Mouse (Mus musculus) macrophage (primary cell): Measurements from ENCODE around the gene Nicn1. TPM values are rescaled to one million over a fixed set of nuclear protein-coding genes. Genes with fewer than 3 reads are reported as not detected.
"Not testable (repeated sequence)": the region's sequence is repeated elsewhere in the genome, so short reads cannot be mapped to it uniquely, and the experiment has no call there.

Experiments used
- H3K27ac ChIP-seq: fragments of 350-480 bp; formaldehyde crosslinking; 2 replicates; pipeline ENCODE4 v1.9.0; 2021
- H3K36me3 ChIP-seq: fragments of 350-480 bp; formaldehyde crosslinking; 2 replicates; pipeline ENCODE4 v1.9.0; 2021; ENCODE audit errors: inconsistent target
- H3K4me3 ChIP-seq: fragments of 350-480 bp; formaldehyde crosslinking; 2 replicates; pipeline ENCODE4 v1.9.0; 2021; ENCODE audit errors: inconsistent target
- H3K79me2 ChIP-seq: fragments of 350-480 bp; formaldehyde crosslinking; 2 replicates; pipeline ENCODE4 v1.9.0; 2021; ENCODE audit errors: inconsistent target
- WGBS: methylation state at CpG from one replicate; pipeline ENCODE4 v1.1.7; 2026; ENCODE audit warnings: inconsistent platforms; ENCODE audit not compliant: missing documents; 5-methylcytosine and 5-hydroxymethylcytosine counted together
- polyA plus RNA-seq: library from polyadenylated mRNA; stranded (reverse); fragments of 250-400 nt; gene quantifications from 3 replicates; pipeline ENCODE4 v1.2.4, GENCODE M21; 2018; ENCODE audit warnings: inconsistent platforms

Nicn1 gene
- polyA plus RNA-seq, 1 experiment from 2014 or later = 6.8 TPM

DNA sequence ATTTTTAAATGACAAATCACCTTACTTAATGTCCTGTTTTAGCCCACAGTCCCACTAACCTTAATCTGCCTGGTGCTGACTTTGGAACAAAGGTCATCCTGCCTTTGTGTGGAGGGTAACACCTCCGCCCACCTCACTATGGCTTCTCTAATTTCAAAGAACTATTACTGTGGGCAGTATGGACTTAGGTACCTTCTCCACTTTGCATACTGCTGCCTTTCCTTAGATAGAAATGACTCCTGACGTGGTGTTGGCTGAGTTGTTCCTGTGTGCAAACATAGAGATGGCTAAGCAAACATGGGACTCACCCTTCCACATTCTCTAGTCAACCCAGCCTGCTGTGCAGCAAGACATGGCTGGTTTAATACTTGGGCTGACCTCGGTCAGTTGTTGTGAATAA is 11.6 kb downstream of the Nicn1 start:
- peaks cover 27% of the 10 kb centered on the region for H3K79me2 ChIP-seq
- H3K27ac ChIP-seq = no peak overlapping the region
- no peak overlapping the region for H3K4me3 ChIP-seq
- H3K36me3 ChIP-seq = peaks cover 10% of the 10 kb centered on the region
- 96% methylated on average over 3 of the region's 3 CpGs for WGBS

DNA sequence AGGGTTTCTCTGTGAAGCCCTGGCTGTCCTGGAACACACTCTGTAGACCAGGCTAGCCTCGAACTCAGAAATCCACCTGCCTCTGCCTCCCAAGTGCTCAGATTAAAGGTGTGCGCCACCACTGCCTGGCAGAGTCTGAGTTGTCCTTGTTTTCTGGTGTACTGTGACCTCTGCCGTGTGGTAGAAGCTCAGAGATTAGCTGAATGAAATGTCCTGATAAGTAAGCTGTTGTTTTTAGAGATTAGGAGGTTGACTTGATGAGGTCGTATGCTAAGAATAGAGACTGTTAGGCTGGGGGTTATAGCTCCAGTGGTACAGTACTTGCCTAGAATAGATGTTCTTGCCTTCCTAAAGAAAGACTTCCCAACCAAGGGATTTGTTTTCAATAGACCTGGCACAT is 14.5 kb downstream of the Nicn1 start:
- Histone ChIP-seq H3K4me3 (peak overlapping the region; percentile 97), H3K36me3 (peaks cover 10% of the 10 kb centered on the region), H3K27ac (peak overlapping the region; percentile 89), H3K79me2 (peaks cover 55% of the 10 kb centered on the region)
- WGBS = 84% methylated on average over 4 of the region's 4 CpGs

DNA sequence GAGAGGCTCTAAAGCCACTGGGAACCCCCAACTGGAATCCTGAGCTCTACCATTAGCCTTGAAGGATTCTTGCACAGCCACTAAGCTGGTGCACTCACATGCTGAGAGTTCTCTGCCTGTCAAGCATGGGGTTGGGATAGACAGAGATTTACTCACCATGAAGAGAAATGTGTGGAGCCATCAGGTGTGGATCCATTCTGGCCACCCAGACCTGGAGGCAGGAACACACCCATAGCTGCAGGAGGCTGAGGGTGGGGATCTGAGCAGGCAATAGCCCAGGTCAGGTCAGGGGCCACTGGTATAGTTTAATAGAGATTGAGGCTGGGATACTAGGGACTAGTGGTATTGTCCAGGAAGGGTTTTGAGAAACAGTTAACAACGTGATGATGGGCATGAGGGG is 14.9 kb downstream of the Nicn1 start:
- Histone ChIP-seq H3K36me3 (peaks cover 10% of the 10 kb centered on the region), H3K4me3 (peak overlapping the region; percentile 97), H3K27ac (peak overlapping the region; percentile 89), H3K79me2 (peaks cover 60% of the 10 kb centered on the region)
- 0% methylated on average over 1 of the region's 1 CpGs for WGBS

DNA sequence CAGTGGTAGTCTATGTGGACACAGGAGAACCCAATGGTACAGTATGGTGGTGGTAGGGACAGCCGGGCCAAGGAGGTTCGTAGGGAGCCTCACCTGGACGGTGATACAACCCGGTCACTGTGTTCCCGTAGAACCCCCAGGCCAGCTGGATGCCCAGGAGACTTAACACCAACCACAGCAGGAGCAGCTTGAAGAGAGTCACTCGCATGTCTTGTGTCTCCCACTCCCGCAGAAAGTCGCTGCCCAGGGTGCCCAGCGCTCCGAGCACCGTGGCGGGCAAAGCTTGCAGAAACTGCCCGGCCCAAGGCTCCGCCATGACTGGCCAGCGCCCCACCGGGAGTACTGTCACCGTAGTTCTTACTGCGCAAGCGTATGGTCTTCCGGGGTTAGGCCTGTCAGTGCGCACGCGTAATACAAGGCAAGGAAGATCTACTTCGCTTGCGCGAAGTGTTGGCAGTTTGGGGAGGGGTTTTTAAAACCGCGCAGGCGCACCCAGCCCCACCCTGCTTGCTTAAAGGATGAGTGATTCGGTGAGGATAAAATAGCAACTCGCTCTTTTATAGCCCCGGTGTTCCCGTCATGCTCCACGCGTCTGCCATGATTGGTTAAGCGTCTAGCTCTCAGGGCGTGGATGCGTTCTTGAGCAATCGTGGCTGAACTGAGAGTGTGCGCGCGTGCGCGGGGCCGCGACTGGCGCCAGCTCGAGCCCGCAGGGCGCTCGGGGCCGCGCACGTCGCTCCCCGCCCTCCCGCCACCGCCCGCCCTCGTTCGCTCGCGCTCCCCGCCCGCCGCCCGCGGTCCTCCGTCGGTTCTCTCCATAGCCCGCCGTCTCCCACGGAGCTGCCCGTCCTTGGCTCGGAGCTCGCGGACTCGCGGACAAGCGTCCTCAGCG is 15.6 kb downstream of the Nicn1 start, which contains the start of the genes Rhoa and Tcta:
Rhoa (plus strand) TSS at position 501 of the 892 bp plus-strand sequence.
Tcta (minus strand) TSS at position 532 of the 892 bp plus-strand sequence.
- Histone ChIP-seq H3K36me3 (peaks cover 10% of the 10 kb centered on the region), H3K79me2 (peaks cover 67% of the 10 kb centered on the region), H3K27ac (peak within 1 kb of the TSS; percentile 89), H3K4me3 (peak within 1 kb of the TSS; percentile 97)
- under 1% methylated on average over 64 of the region's 81 CpGs for WGBS

DNA sequence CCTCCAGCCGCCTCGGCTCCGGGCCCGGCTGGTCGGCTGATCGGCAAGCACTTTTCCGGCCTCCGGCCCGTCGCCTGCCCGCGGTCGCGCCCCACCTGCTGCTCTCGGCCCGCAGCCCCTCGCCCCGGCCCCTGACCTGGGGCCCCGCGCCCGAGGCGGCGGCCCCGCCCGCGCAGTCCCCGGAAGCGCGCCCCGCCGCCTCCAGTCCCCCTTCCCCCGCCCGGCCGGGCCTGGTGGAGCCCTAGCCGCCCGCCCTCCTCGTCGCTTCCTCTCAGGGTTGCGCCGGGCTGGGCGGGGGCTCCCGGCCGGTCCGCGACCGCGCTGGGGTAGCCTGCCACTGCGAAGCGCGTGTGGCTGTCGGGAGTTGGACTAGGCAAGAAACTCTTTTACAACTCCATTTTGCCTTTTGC is 16.3 kb downstream of the Nicn1 start:
- WGBS = under 1% methylated on average over 15 of the region's 51 CpGs
- H3K79me2 ChIP-seq = peaks cover 74% of the 10 kb centered on the region

DNA sequence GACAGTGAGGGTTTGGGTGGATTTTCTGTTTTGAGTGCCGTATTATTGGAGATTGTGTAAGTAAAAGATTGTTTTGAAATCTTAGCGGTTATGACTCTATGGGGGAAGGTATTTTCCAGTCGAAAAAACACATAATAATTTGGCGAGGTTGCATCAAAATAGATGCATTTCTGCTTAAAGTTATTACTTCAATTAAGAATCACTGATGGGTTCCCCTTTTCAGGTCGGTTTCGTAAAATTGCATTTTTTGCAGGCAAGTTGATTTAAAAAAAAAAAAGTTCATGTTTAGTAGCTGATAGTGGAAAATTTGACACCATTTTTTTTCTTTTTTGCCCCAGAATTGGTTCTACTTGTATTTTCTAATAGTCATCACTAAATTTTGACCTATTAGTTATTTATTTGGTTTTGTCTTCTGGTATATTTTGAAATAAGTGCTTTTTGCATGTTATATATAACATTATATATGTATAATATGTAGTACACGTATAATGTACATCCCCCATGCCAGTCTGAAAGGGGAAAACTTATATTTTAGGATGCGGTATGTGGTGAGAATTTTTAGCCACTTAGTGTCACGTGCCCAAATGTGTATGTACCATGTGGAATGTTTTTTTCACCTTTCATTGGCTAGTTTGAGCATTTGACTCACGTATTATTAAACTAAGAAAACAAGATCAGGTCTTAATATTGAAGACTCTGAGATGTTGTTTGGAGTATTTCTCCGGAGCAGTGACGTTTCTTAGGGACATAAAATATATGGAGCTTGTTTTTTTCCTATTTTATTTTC is 17.0 kb downstream of the Nicn1 start:
- peaks cover 10% of the 10 kb centered on the region for H3K36me3 ChIP-seq

More for the DNA sequence above, 16.3 kb downstream of the Nicn1 start:
- peak overlapping the region; percentile 63 for H3K27ac ChIP-seq
- H3K4me3 ChIP-seq = peak overlapping the region; percentile 79
- peaks cover 10% of the 10 kb centered on the region for H3K36me3 ChIP-seq

DNA sequence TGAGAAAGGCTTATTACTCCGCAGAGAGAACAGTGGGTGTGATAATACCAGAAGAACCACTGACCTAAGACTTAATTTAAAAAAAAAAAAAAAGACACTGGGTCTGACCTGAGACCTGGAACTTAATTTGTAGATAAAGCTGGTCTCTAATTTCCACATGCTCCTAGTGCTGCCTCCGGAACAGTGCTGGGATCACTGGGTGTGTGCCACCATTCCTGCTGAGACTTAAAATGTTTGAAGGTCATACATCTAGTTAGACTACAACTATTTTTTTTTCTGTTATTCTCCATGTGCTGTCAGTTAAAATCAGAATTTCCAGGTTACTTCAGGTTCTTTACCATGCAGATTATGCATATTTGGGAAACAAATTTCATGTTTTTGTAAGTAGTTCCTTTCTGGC is 17.9 kb downstream of the Nicn1 start:
- Histone ChIP-seq H3K27ac (peak overlapping the region; percentile 63; the same call in 1 of the 2 replicates), H3K36me3 (peaks cover 2% of the 10 kb centered on the region; the same call in 1 of the 2 replicates), H3K79me2 (peaks cover 87% of the 10 kb centered on the region), H3K4me3 (peak overlapping the region; percentile 79)
- 66% methylated on average over 2 of the region's 2 CpGs for whole genome bisulfite sequencing

More for the DNA sequence above, 17.0 kb downstream of the Nicn1 start:
- Histone ChIP-seq H3K4me3 (peak overlapping the region; percentile 79), H3K27ac (peak overlapping the region; percentile 63), H3K79me2 (peaks cover 80% of the 10 kb centered on the region)
- WGBS = 4% methylated on average over 11 of the region's 12 CpGs

DNA sequence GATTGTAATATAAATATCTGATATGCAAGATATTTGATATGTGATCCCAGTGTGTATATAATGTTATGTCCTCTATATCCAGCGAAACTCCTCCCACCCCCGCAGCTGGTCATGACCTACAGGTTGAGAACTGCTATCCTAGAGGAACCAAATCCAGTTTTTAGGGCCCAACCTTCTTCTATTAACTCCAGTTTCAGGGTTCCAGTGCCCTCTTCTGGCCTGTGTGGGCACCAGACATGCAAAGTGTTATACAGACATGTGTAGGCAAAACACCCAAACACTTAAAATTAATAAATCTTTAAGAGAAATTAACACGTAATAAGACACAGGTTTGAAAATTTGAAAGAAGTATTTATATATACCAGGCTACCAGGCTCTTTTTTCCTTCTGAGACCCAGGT is 27.3 kb downstream of the Nicn1 start:
- Histone ChIP-seq H3K4me3 (no peak overlapping the region), H3K79me2 (peaks cover 100% of the 10 kb centered on the region), H3K27ac (no peak overlapping the region), H3K36me3 (peaks cover 31% of the 10 kb centered on the region; the same call in 1 of the 2 replicates)
- WGBS = 96% methylated on average over 3 of the region's 3 CpGs

DNA sequence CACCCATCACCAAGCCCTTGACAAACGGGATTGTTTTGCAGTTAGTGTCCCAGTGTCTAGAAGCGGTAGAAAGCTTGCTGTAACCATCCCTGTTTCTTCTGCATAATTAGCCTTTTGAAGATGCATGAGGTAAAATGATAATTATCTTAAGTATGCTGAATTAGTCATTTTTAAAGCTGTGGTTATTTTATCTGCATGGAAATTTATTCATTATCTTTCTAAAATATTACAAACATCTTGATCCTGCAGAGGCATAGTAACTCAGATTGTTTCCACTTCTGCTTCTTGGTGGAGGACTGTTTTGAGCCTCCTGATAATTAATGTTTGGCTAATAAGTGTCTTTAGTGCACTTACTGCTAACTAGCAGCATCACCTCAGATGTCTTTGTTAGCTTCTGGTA is 28.2 kb downstream of the Nicn1 start:
- H3K4me3 ChIP-seq = no peak overlapping the region
- peaks cover 31% of the 10 kb centered on the region; the same call in 1 of the 2 replicates for H3K36me3 ChIP-seq
- 90% methylated on average over 2 of the region's 2 CpGs for WGBS
- peaks cover 100% of the 10 kb centered on the region for H3K79me2 ChIP-seq
- no peak overlapping the region for H3K27ac ChIP-seq

DNA sequence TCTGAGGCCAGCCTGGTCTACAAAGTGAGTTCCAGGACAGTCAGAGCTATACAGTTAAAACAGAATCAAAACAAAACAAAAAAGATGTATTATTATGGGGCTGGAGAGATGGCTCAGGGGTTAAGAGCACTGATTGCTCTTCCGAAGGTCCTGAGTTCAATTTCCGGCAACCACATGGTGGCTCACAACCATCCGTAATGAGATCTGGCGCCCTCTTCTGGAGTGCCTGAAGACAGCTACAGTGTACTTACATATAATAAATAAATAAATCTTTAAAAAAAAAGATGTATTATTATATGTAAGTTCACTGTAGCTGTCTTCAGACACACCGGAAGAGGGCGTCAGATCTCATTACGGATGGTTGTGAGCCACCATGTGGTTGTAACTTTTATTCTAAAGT is 31.8 kb downstream of the Nicn1 start:
- 81% methylated on average over 5 of the region's 7 CpGs for WGBS
- H3K4me3 ChIP-seq, H3K27ac ChIP-seq: not testable (repeated sequence)
- Histone ChIP-seq H3K79me2 (peaks cover 100% of the 10 kb centered on the region), H3K36me3 (peaks cover 29% of the 10 kb centered on the region)

DNA sequence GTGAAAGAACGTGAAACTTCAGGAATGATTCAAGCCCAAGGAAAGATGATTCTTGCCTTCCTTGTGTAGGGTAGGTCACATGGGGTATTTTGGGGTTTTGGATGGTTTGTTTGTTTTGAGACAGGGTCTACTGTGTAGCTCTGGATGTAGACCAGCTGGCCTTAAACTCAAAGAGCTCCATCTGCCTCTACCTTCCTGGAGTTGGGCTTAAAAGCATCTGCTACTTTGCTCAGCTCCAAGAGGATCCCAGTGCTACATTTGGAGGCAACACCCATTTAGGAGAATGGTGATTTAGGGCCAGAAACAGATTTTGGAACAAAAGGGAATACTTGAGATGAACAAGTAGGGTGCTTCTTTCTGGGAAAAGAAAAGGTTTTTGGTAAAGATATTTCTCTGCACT is 34.6 kb downstream of the Nicn1 start:
- Histone ChIP-seq H3K27ac (no peak overlapping the region), H3K4me3 (no peak overlapping the region), H3K36me3 (peaks cover 46% of the 10 kb centered on the region), H3K79me2 (peaks cover 100% of the 10 kb centered on the region)
- 100% methylated on average over 1 of the region's 1 CpGs for WGBS

DNA sequence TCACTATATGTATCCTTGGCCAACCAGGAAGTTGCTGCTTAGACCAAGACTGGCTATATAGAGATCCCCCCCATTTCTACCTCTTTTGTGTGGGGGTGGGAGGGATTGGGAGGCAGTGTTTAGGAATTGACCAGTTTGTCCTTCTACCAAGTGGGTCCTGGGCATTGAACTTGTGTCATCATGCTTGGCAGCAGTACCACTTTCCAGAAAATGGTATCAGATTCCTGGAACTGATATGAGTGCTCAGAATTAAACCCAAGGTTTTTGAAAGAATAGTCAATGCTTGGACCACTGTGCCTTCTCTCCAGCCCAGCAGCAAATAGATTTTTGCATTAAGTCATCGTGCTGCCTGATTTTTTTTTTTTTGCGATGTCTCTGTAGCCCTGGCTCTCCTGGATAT is 35.6 kb downstream of the Nicn1 start:
- peaks cover 100% of the 10 kb centered on the region for H3K79me2 ChIP-seq
- 100% methylated on average over 2 of the region's 2 CpGs for WGBS
- peaks cover 52% of the 10 kb centered on the region for H3K36me3 ChIP-seq
- H3K4me3 ChIP-seq = no peak overlapping the region
- no peak overlapping the region for H3K27ac ChIP-seq

DNA sequence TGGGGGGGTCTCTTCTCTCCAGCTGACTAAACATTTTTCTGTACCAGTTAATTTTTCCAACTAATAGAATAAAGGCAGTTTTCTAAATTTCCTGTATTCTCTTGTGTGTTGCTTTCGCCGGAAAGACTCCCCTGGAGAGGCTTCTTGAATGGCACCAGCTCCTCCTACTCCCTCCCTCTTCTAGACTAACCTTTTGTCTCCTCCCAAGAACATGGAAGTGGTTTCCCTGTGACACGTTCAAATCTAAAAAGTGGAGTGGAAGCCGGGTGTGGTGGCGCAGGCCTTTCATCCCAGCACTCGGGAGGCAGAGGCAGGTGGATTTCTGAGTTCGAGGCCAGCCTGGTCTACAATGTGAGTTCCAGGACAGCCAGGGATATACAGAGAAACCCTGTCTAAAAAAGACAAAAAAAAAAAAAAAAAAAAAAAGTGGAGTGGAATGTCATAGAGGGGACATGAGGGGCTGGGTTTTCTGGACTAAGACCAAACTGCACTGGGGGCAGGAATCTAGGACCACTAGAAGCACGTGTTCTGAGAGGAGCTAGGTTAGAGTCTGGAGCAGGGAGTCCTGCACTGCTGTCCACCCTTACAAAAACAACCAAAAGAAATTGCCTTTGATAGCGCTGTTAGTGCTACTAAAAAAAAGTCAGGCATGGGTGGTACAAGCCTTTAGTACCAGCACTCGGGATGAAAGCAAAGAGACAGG is 47.8 kb downstream of the Nicn1 start:
- H3K27ac ChIP-seq = peak overlapping the region; percentile 98
- 60% methylated on average over 10 of the region's 10 CpGs for WGBS
- peaks cover 24% of the 10 kb centered on the region; the same call in 1 of the 2 replicates for H3K36me3 ChIP-seq
- no peak overlapping the region for H3K4me3 ChIP-seq
- peaks cover 54% of the 10 kb centered on the region for H3K79me2 ChIP-seq

DNA sequence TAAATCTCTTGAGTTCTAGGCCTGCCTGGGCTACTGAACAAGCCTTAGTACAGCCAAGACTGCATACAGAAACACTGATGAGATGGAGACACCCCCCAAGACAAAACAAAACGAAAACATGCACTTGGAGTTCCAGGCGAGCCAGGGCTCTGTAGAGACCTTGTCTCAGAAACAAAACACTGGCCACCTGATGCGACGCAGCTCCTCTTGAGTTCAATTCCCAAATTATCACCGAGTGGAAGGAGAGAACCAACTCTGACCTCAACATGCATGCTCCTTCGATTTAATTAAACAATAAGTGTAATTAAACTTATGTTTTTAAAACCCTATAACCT is 48.3 kb downstream of the Nicn1 start:
- WGBS = 18% methylated on average over 5 of the region's 6 CpGs
- H3K36me3 ChIP-seq = peaks cover 20% of the 10 kb centered on the region; the same call in 1 of the 2 replicates
- H3K4me3 ChIP-seq = no peak overlapping the region
- H3K79me2 ChIP-seq = peaks cover 49% of the 10 kb centered on the region
- peak overlapping the region; percentile 98 for H3K27ac ChIP-seq
